Mouse (Mus musculus) skeletal muscle tissue, adult 2 months (tissue): Measurements from ENCODE around the gene Gm11444.

ENCODE experiments used
- DNase-seq: peaks from one replicate; pipeline ENCODE4 v3.0.0-alpha.2; 2012; ENCODE audit warnings: low read depth, low spot score

The Gm11444 gene

GRCm38 (mm10) chr11:85850233-85850632 lies at the start of gene Gm11444:
Gm11444 (minus strand) TSS chr11:85850333.
- DNase-seq = no peak

GRCm38 (mm10) chr11:85896335-85896985 lies 46.3 kb upstream of the Gm11444 start:
- peak; percentile 4 for DNase-seq

- DNase-seq = no peak
Measured at GRCm38 (mm10) chr11:85894731-85895545, 44.8 kb upstream of the Gm11444 start.

- no peak for DNase-seq
Measured at GRCm38 (mm10) chr11:85894136-85894530, 44.0 kb upstream of the Gm11444 start.

- no peak for DNase-seq
Measured at GRCm38 (mm10) chr11:85893400-85894135, 43.4 kb upstream of the Gm11444 start.

- DNase-seq = no peak
Measured at GRCm38 (mm10) chr11:85892771-85893170, 42.6 kb upstream of the Gm11444 start.

GRCm38 (mm10) chr11:85891692-85892040 lies 41.5 kb upstream of the Gm11444 start:
- DNase-seq = no peak

- DNase-seq = no peak
Measured at GRCm38 (mm10) chr11:85891010-85891691, 41.0 kb upstream of the Gm11444 start.

GRCm38 (mm10) chr11:85890563-85890845 lies 40.4 kb upstream of the Gm11444 start:
- DNase-seq = no peak

GRCm38 (mm10) chr11:85889730-85890562 lies 39.8 kb upstream of the Gm11444 start:
- DNase-seq = no peak

- no peak for DNase-seq
Measured at GRCm38 (mm10) chr11:85889056-85889729, 39.1 kb upstream of the Gm11444 start.

GRCm38 (mm10) chr11:85888451-85888961 lies 38.4 kb upstream of the Gm11444 start:
- no peak for DNase-seq

- no peak for DNase-seq
Measured at GRCm38 (mm10) chr11:85887801-85888450, 37.8 kb upstream of the Gm11444 start.

GRCm38 (mm10) chr11:85887273-85887672 lies 37.1 kb upstream of the Gm11444 start:
- no peak for DNase-seq

- DNase-seq = no peak
Measured at GRCm38 (mm10) chr11:85886429-85886785, 36.3 kb upstream of the Gm11444 start.

- no peak for DNase-seq
Measured at GRCm38 (mm10) chr11:85885665-85886428, 35.7 kb upstream of the Gm11444 start, which contains the start of gene Tbx4. Tbx4 (plus strand) TSS chr11:85886422.

GRCm38 (mm10) chr11:85884498-85884897 lies 34.4 kb upstream of the Gm11444 start:
- no peak for DNase-seq

GRCm38 (mm10) chr11:85876059-85876788 lies 26.1 kb upstream of the Gm11444 start:
- peak; percentile 3 for DNase-seq
